Mouse (Mus musculus) thymus, adult 2 months (tissue): ENCODE measurements around the gene Arhgap21. TPM values are rescaled to one million over a fixed set of nuclear protein-coding genes. Genes with fewer than 3 reads are reported as not detected.
A peak's percentile ranks its signal among the peaks of the same experiment; 100 is the strongest.

ENCODE experiments used
- DNase-seq: peaks from one replicate; pipeline ENCODE4 v3.0.0; 2021
- H3K27ac ChIP-seq: fragments of 200-500 bp; 2 replicates; pipeline ENCODE4 v1.5.1; 2012; ENCODE audit warnings: low read length, control low read depth; ENCODE audit not compliant: control insufficient read depth, insufficient read depth
- H3K27me3 ChIP-seq: fragments of 200-500 bp; 2 replicates; pipeline ENCODE4 v1.6.1; 2012; ENCODE audit warnings: mild to moderate bottlenecking, low read length, moderate library complexity, mixed read lengths; ENCODE audit not compliant: control insufficient read depth, insufficient read depth
- H3K36me3 ChIP-seq: fragments of 200-500 bp; 2 replicates; pipeline ENCODE4 v1.6.1; 2012; ENCODE audit warnings: mild to moderate bottlenecking, low read length, moderate library complexity; ENCODE audit not compliant: control insufficient read depth, insufficient read depth
- H3K4me1 ChIP-seq: fragments of 200-500 bp; replicated peaks from 2 replicates; pipeline ENCODE4 v1.6.1; 2012; ENCODE audit warnings: low read length; ENCODE audit not compliant: control insufficient read depth, insufficient read depth
- H3K4me3 ChIP-seq: fragments of 200-500 bp; 2 replicates; pipeline ENCODE4 v1.5.1; 2012; ENCODE audit warnings: mild to moderate bottlenecking, low read length, control low read depth, moderate library complexity; ENCODE audit not compliant: control insufficient read depth, insufficient read depth
- CTCF ChIP-seq: fragments of 200-500 bp; IDR thresholded peaks from 2 replicates; pipeline ENCODE4 v1.5.1; 2012; ENCODE audit warnings: mild to moderate bottlenecking, control low read depth, low read length, moderate library complexity, borderline replicate concordance; ENCODE audit not compliant: control insufficient read depth, poor library complexity, insufficient read depth; ENCODE audit errors: extremely low read depth
- POLR2A ChIP-seq: fragments of 200-500 bp; IDR thresholded peaks from 2 replicates; pipeline ENCODE4 v1.6.1; 2012; ENCODE audit warnings: mild to moderate bottlenecking, low read length, control low read depth, moderate library complexity; ENCODE audit not compliant: control insufficient read depth, poor library complexity, insufficient read depth; ENCODE audit errors: extremely low read depth
- WGBS: fragments of 180-500 bp; shearing (Covaris S2); methylation state at CpG from one replicate; pipeline ENCODE4 v1.1.7; 2018; 5-methylcytosine and 5-hydroxymethylcytosine counted together
- polyA plus RNA-seq: library from polyadenylated mRNA; depleted of rRNA; stranded (reverse); fragments of >200 nt; gene quantifications from 2 replicates; pipeline ENCODE4 v1.2.3, GENCODE M21; 2012; rRNA removed

Arhgap21 gene
- 4.8 and 5.3 TPM in 2 replicates for polyA plus RNA-seq

- DNase-seq, result peak; percentile 49
- H3K4me1 ChIP-seq, result peaks cover 8% of the 10 kb centered on the region
- WGBS, result 3% methylated on average over 101 of the region's 102 CpGs
- H3K27me3 ChIP-seq, result no peaks in the 10 kb centered on the region; the same call in 1 of the 2 replicates
- H3K27ac ChIP-seq, result no peak within 1 kb of the TSS
- TF ChIP-seq CTCF, result no peak
- no peak for TF ChIP-seq POLR2A
- H3K4me3 ChIP-seq, result peak within 1 kb of the TSS; percentile 85
- H3K36me3 ChIP-seq, result no peaks in the 10 kb centered on the region
Observed at GRCm38 (mm10) chr2:20968441-20969200, at the start of gene Arhgap21. Arhgap21 (minus strand) TSS chr2:20968881.

DNA sequence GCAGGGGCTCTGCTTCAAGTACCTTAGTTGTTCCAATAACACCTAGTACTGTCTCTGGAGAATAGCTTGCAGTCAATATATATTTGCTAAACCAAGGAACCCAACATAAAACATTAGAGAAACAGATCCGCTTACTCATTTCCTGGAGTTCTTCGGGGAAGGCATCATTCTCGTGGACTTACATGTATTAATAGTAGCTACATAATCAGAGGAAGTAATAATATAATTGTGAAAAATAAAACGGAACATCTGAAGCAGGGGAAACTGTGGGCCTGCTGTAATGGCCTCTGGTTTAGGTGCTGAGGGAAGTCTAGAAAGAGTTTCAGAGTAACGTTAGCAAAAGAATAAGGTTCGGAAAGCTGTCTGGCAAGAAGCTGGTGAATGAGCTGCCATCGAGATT, 47.9 kb upstream of the Arhgap21 start:
- DNase-seq, result no peak
- Histone ChIP-seq H3K4me3 (no peak overlapping the region), H3K27ac (no peak overlapping the region), H3K4me1 (no peaks in the 10 kb centered on the region), H3K36me3 (no peaks in the 10 kb centered on the region), H3K27me3 (no peaks in the 10 kb centered on the region)
- WGBS, result 49% methylated on average over 7 of the region's 7 CpGs
- TF ChIP-seq POLR2A (no peak), CTCF (no peak)

- H3K27ac ChIP-seq, result no peak overlapping the region
- H3K4me3 ChIP-seq, result no peak overlapping the region
- no peaks in the 10 kb centered on the region for H3K36me3 ChIP-seq
- H3K4me1 ChIP-seq, result no peaks in the 10 kb centered on the region
- TF ChIP-seq POLR2A (no peak), CTCF (no peak)
- DNase-seq, result no peak
- WGBS, result 92% methylated on average over 11 of the region's 11 CpGs
- no peaks in the 10 kb centered on the region for H3K27me3 ChIP-seq
Observed at GRCm38 (mm10) chr2:21010806-21011397, 42.2 kb upstream of the Arhgap21 start.

DNA sequence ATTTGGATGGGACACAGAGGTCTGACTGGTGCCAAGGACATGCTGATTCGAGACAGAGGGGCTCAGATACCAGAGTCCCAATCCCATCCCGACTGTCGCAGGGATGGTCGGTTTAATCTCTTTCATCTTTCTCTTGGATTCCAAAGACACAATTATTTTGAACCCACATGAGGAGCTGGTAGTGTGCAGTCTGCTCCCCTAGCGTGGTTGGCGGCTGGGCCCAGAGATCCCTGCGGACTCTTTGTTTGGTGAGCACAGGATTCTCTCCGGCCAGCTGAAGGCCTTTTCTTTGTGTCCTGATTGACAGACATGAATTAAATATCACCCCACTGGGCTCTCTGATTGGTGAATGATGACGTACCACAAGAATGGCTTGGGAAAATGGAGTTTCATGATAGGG, 41.5 kb upstream of the Arhgap21 start:
- no peaks in the 10 kb centered on the region for H3K27me3 ChIP-seq
- TF ChIP-seq CTCF, result no peak
- no peak for TF ChIP-seq POLR2A
- WGBS, result 95% methylated on average over 9 of the region's 9 CpGs

GRCm38 (mm10) chr2:21009258-21010140, 40.8 kb upstream of the Arhgap21 start:
- H3K27me3 ChIP-seq, result no peaks in the 10 kb centered on the region
- TF ChIP-seq CTCF (no peak), POLR2A (no peak)
- H3K4me1 ChIP-seq, result no peaks in the 10 kb centered on the region
- WGBS, result 76% methylated on average over 16 of the region's 16 CpGs
- H3K4me3 ChIP-seq, result no peak overlapping the region
- DNase-seq, result no peak
- no peaks in the 10 kb centered on the region for H3K36me3 ChIP-seq
- H3K27ac ChIP-seq, result no peak overlapping the region

More for the DNA sequence above, 41.5 kb upstream of the Arhgap21 start:
- Histone ChIP-seq H3K36me3 (no peaks in the 10 kb centered on the region), H3K27ac (no peak overlapping the region), H3K4me3 (no peak overlapping the region), H3K4me1 (no peaks in the 10 kb centered on the region)
- DNase-seq, result no peak

DNA sequence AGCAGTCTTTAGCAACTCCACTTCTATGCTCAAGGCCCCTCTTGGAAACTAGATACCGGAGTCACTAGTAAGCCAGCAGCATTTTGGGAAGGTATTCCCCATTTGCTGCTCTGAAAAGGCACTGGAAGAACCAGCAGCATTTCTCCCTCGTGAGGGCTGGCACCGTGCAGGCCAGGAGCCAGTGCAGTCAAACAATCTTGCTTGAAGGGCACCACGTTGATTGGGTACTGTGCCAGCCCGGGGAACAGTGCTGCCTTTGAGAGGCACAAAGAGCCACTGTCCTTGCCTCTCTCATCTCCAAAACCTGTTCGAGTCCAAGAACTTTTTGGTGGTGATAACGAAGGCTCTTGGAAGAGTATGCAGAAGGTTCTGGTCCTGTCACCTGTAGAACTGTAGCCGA, 33.9 kb upstream of the Arhgap21 start:
- no peaks in the 10 kb centered on the region for H3K36me3 ChIP-seq
- TF ChIP-seq CTCF (no peak), POLR2A (no peak)
- no peak overlapping the region for H3K4me3 ChIP-seq
- H3K27me3 ChIP-seq, result no peaks in the 10 kb centered on the region
- H3K4me1 ChIP-seq, result no peaks in the 10 kb centered on the region
- 94% methylated on average over 8 of the region's 8 CpGs for WGBS
- no peak overlapping the region for H3K27ac ChIP-seq
- no peak for DNase-seq
